Mouse (Mus musculus): Measurements from ENCODE around the gene Lamtor1.

The Lamtor1 gene

GRCm38 (mm10) chr7:101956481-101956880, 50.8 kb downstream of the Lamtor1 start:
- DNase-seq, result no peak

GRCm38 (mm10) chr7:101956911-101957310, 51.2 kb downstream of the Lamtor1 start:
- no peak for DNase-seq

GRCm38 (mm10) chr7:101962829-101963228, 57.1 kb downstream of the Lamtor1 start:
- DNase-seq, result no peak

- DNase-seq, result peak; percentile 18
Measured at GRCm38 (mm10) chr7:101963621-101964020, 57.9 kb downstream of the Lamtor1 start.

- no peak for DNase-seq
Measured at GRCm38 (mm10) chr7:101964551-101964950, 58.8 kb downstream of the Lamtor1 start.

GRCm38 (mm10) chr7:101965606-101966005, 59.9 kb downstream of the Lamtor1 start:
- DNase-seq, result peak; percentile 51

GRCm38 (mm10) chr7:101967256-101967655, 61.6 kb downstream of the Lamtor1 start:
- no peak for DNase-seq

- no peak for DNase-seq
Measured at GRCm38 (mm10) chr7:101968751-101969150, 63.0 kb downstream of the Lamtor1 start.

GRCm38 (mm10) chr7:101969694-101970428, 64.2 kb downstream of the Lamtor1 start:
- DNase-seq, result peak; percentile 89

GRCm38 (mm10) chr7:101970429-101970775, 64.7 kb downstream of the Lamtor1 start:
- DNase-seq, result peak; percentile 78

GRCm38 (mm10) chr7:101970821-101971461, 65.2 kb downstream of the Lamtor1 start:
- DNase-seq, result peak; percentile 73

GRCm38 (mm10) chr7:101971721-101972120, 66.0 kb downstream of the Lamtor1 start:
- DNase-seq, result no peak

GRCm38 (mm10) chr7:101973730-101974129, 68.0 kb downstream of the Lamtor1 start:
- no peak for DNase-seq

- DNase-seq, result no peak
Measured at GRCm38 (mm10) chr7:101974505-101974904, 68.8 kb downstream of the Lamtor1 start.
